Mouse (Mus musculus) midbrain, embryonic 16.5 days (tissue): ENCODE measurements around the gene Senp1. TPM values are rescaled to one million over a fixed set of nuclear protein-coding genes. Genes with fewer than 3 reads are reported as not detected.

Source experiments
- ATAC-seq: fragments of 200-750 bp; cut with Nextera tagmentation; 2 replicates; pipeline ENCODE4 v1.8.0; 2017; ENCODE audit warnings: moderate TSS enrichment
- H3K27ac ChIP-seq: fragments of 300-500 bp; sonication (generic); 2 replicates; pipeline ENCODE4 v1.5.1; 2014; ENCODE audit warnings: mild to moderate bottlenecking, low read length, mixed read lengths
- H3K27me3 ChIP-seq: fragments of 300-500 bp; sonication (generic); 2 replicates; pipeline ENCODE4 v1.6.1; 2014; ENCODE audit warnings: low read depth, low read length, mixed read lengths; ENCODE audit not compliant: control insufficient read depth, insufficient read depth
- H3K36me3 ChIP-seq: fragments of 300-500 bp; sonication (generic); 2 replicates; pipeline ENCODE4 v1.6.1; 2014; ENCODE audit warnings: mild to moderate bottlenecking, low read length, moderate library complexity, mixed read lengths; ENCODE audit not compliant: control insufficient read depth, insufficient read depth
- H3K4me1 ChIP-seq: fragments of 300-500 bp; sonication (generic); 2 replicates; pipeline ENCODE4 v1.6.1; 2014; ENCODE audit warnings: mild to moderate bottlenecking, low read length, mixed read lengths; ENCODE audit not compliant: control insufficient read depth, insufficient read depth
- H3K4me2 ChIP-seq: fragments of 300-500 bp; sonication (generic); 2 replicates; pipeline ENCODE4 v1.6.1; 2014; ENCODE audit warnings: mild to moderate bottlenecking, low read length, mixed read lengths
- H3K4me3 ChIP-seq: fragments of 300-500 bp; sonication (generic); 2 replicates; pipeline ENCODE4 v1.5.1; 2014; ENCODE audit warnings: low read depth, mild to moderate bottlenecking, low read length, moderate library complexity, mixed read lengths
- H3K9ac ChIP-seq: fragments of 300-500 bp; sonication (generic); 2 replicates; pipeline ENCODE4 v1.6.1; 2014; ENCODE audit warnings: low read depth, low read length, mixed read lengths
- H3K9me3 ChIP-seq: fragments of 300-500 bp; sonication (generic); replicated peaks from 2 replicates; pipeline ENCODE4 v1.6.1; 2014; ENCODE audit warnings: mild to moderate bottlenecking, low read length, mixed read lengths; ENCODE audit not compliant: control insufficient read depth, poor library complexity, severe bottlenecking
- WGBS: fragments of 180-500 bp; shearing (Covaris S2); extraction: QIAGEN DNeasy Blood & Tissue Kit; methylation state at CpG from one replicate; pipeline ENCODE4 v1.1.7; 2014; 5-methylcytosine and 5-hydroxymethylcytosine counted together
- polyA plus RNA-seq: library from polyadenylated mRNA; unstranded; fragments of >200 nt; fragmentation: Nextera tagmentation; extraction: Ambion mirVana; gene quantifications from 2 replicates; pipeline ENCODE4 v1.2.1, GENCODE M21; 2015

The Senp1 gene
- polyA plus RNA-seq, 1 experiment from 2014 or later, result 20.8 TPM

- no peaks in the 10 kb centered on the region for H3K27me3 ChIP-seq
- H3K4me2 ChIP-seq, result no peak overlapping the region
- ATAC-seq, result no peak
- peaks cover 49% of the 10 kb centered on the region for H3K36me3 ChIP-seq
- no peak overlapping the region for H3K9ac ChIP-seq
- no peaks in the 10 kb centered on the region for H3K4me1 ChIP-seq
- H3K9me3 ChIP-seq, result no peaks in the 10 kb centered on the region
- H3K4me3 ChIP-seq, result no peak overlapping the region
- 96% methylated on average over 5 of the region's 5 CpGs for WGBS
- no peak overlapping the region for H3K27ac ChIP-seq
These were observed 49.2 kb downstream of the Senp1 start for GRCm38 (mm10) chr15:98044387-98044786.

GRCm38 (mm10) chr15:98043967-98044366, 49.6 kb downstream of the Senp1 start:
- H3K36me3 ChIP-seq, result peaks cover 53% of the 10 kb centered on the region
- no peak for ATAC-seq
- H3K9me3 ChIP-seq, result no peaks in the 10 kb centered on the region
- no peak overlapping the region for H3K4me2 ChIP-seq
- no peaks in the 10 kb centered on the region for H3K4me1 ChIP-seq
- no peak overlapping the region for H3K27ac ChIP-seq
- no peaks in the 10 kb centered on the region for H3K27me3 ChIP-seq
- H3K9ac ChIP-seq, result no peak overlapping the region
- H3K4me3 ChIP-seq, result no peak overlapping the region
- WGBS, result 99% methylated on average over 6 of the region's 6 CpGs

- H3K4me2 ChIP-seq, result no peak overlapping the region
- no peak for ATAC-seq
- no peak overlapping the region for H3K4me3 ChIP-seq
- H3K27me3 ChIP-seq, result no peaks in the 10 kb centered on the region
- H3K27ac ChIP-seq, result no peak overlapping the region
- WGBS, result 90% methylated on average over 12 of the region's 12 CpGs
- H3K36me3 ChIP-seq, result peaks cover 48% of the 10 kb centered on the region
- H3K9ac ChIP-seq, result no peak overlapping the region
- H3K4me1 ChIP-seq, result no peaks in the 10 kb centered on the region
- no peaks in the 10 kb centered on the region for H3K9me3 ChIP-seq
These were observed 51.0 kb downstream of the Senp1 start for GRCm38 (mm10) chr15:98042508-98042907.

DNA sequence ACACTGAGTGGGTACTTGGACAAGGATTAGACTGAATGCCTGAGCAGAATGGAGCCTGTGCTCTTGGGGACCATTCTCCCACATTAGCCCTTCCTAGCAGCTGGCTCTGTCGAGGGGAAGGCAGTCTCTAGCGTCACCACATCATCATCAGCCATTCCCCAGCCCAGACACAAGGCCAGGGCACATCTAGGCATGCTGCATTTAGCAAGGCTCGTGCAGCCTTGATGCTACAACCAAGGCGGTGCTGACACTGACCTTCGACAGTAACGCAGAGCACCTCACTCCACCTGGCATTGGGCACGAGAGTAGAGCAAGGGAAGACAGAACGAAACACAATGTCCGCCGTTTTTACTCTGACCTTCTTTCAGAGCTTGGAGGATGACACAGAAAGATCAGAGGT, 53.9 kb downstream of the Senp1 start:
- Histone ChIP-seq H3K27ac (no peak overlapping the region), H3K9ac (no peak overlapping the region), H3K9me3 (no peaks in the 10 kb centered on the region), H3K36me3 (peaks cover 28% of the 10 kb centered on the region), H3K27me3 (no peaks in the 10 kb centered on the region), H3K4me3 (no peak overlapping the region), H3K4me1 (no peaks in the 10 kb centered on the region), H3K4me2 (no peak overlapping the region)
- WGBS, result 92% methylated on average over 10 of the region's 10 CpGs
- ATAC-seq, result no peak

DNA sequence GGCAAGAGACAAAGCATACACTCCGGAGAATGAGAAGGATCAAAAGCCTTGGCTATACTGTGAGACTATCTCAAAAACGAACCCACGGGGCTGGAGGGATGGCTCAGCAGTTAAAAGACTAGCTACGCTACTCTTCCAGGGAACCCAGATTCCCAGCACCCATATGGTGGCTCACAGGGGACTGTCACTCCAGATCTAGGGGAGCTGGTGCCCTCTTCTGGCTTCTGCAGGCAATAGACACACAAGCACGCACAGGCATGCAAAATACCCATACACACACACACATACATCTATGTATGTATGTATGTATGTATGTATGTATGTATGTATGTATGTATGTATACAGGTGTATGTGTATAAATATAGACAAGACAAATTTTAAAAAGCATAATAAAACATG, 57.0 kb downstream of the Senp1 start:
- H3K4me2 ChIP-seq, result no peak overlapping the region
- no peak overlapping the region for H3K4me3 ChIP-seq
- H3K9ac ChIP-seq, result no peak overlapping the region
- no peaks in the 10 kb centered on the region for H3K9me3 ChIP-seq
- H3K4me1 ChIP-seq, result no peaks in the 10 kb centered on the region
- no peak for ATAC-seq
- H3K27ac ChIP-seq, result no peak overlapping the region
- no peaks in the 10 kb centered on the region for H3K27me3 ChIP-seq
- 96% methylated on average over 5 of the region's 5 CpGs for WGBS
- 0 out of 2 replicates have a peak, but pooled peaks cover 14% of the 10 kb centered on the region for H3K36me3 ChIP-seq

DNA sequence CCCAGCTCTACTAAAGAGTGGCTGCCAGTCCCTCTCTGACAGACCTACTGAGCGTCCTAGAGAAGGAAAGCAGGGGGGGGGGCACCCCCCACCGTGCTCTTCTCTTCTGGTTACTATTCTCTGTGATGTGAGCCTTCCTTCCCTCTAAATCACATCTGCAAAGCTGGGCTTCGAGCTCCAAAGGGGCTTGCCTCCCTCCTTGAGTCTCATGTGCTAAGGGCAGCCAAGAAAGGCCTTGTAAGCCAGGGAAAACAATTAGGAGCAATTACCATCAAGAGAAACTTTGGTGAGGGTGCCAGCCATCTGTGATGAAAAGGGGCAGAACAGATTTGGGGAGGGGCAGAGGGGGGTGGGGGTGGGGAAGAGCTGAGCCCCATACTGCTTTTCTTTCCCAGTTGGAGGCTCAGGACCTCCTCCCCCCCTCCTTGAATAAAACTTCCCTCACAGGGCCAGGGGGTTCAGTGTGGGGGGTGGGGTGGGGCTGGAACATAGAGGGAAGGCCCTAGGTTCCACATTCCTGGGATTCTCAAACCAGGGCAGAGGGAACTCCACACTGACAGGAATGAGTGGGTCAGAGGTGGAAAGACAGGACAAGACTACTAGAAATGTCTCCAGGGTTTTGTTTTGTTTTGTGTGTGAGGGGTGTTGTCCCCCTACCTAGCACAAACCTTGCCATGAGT, 58.3 kb downstream of the Senp1 start:
- no peaks in the 10 kb centered on the region for H3K9me3 ChIP-seq
- no peak overlapping the region for H3K9ac ChIP-seq
- no peak overlapping the region for H3K27ac ChIP-seq
- 0 out of 2 replicates have a peak, but pooled peaks cover 13% of the 10 kb centered on the region for H3K36me3 ChIP-seq
- ATAC-seq, result no peak
- H3K4me2 ChIP-seq, result no peak overlapping the region
- no peaks in the 10 kb centered on the region for H3K27me3 ChIP-seq
- no peak overlapping the region for H3K4me3 ChIP-seq
- 13% methylated on average over 3 of the region's 3 CpGs for WGBS
- no peaks in the 10 kb centered on the region for H3K4me1 ChIP-seq

- H3K4me1 ChIP-seq, result no peaks in the 10 kb centered on the region
- 0 out of 2 replicates have a peak, but pooled peaks cover 2% of the 10 kb centered on the region for H3K36me3 ChIP-seq
- H3K4me2 ChIP-seq, result no peak overlapping the region
- no peak overlapping the region for H3K9ac ChIP-seq
- no peak for ATAC-seq
- no peak overlapping the region for H3K27ac ChIP-seq
- H3K4me3 ChIP-seq, result no peak overlapping the region
- no peaks in the 10 kb centered on the region for H3K9me3 ChIP-seq
- 75% methylated on average over 9 of the region's 9 CpGs for WGBS
- H3K27me3 ChIP-seq, result no peaks in the 10 kb centered on the region
These were observed 60.3 kb downstream of the Senp1 start for GRCm38 (mm10) chr15:98033233-98033748.

DNA sequence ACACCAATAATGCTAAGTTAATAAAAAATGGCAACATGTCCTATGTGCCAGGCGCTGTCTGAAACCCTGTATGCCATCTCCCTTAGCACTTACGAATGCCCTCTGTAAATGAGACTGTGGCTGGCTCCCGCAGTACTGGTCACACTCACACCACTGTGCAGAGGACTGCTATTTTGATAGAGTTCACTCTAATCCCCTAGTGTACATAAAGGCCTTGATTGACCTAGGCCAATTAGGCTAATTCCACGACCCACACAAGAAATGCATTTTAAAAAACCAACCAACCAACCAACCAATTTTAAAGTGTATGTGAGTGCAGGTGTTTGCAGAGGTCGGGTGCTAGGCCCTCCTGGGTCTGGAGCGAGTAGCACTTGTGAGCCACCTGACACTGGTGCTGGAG, 63.7 kb downstream of the Senp1 start:
- Histone ChIP-seq H3K36me3 (no peaks in the 10 kb centered on the region), H3K4me1 (peaks cover 10% of the 10 kb centered on the region), H3K27me3 (no peaks in the 10 kb centered on the region), H3K4me2 (no peak overlapping the region), H3K9ac (no peak overlapping the region), H3K4me3 (no peak overlapping the region), H3K27ac (no peak overlapping the region), H3K9me3 (no peaks in the 10 kb centered on the region)
- WGBS, result 70% methylated on average over 6 of the region's 6 CpGs
- no peak for ATAC-seq

DNA sequence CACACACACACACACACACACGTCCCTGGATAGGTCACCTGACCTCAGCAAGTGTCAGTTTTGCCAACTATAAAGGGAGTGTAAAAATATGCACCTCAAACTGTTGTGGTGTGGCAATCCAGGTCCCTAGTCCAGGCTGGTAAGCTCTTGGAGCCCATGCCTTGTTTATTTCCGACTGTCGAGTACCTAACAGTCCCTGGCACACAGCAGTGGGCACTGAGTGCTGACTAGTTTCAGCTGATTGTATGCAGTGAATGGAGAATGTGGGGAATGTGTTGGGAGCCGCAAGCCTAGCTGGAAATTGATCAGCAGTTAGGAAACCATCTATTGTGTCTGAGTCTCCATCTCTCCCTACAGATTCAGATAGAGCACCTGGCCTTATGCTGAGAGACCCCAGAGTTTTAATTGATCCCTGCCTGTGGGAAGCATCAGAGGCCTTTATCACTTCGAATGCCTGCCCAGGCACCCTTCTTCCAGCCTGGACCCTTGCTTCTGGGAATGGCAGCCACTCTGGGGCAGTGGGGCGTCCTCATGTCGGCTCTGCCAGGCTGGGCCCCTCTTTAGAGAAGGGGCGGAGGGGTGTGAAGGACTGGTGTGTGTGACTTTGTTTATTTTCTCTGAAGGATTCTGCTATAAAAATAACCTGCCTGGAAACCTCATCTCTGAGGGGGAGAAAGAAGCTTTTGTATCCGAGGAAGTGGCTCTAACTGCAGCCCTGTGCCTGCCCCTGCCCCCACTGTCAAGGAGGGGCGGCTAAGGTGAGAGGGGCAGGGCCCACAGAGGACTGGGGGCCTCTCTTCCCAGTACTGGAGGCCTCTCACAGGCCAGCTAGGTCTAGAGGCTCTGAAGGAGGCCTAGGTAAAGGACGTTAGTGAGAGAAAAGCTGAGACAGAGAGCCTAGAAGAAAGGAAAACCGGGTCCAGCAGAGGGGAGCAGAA, 66.3 kb downstream of the Senp1 start:
- Histone ChIP-seq H3K4me1 (peaks cover 10% of the 10 kb centered on the region), H3K36me3 (no peaks in the 10 kb centered on the region), H3K4me2 (no peak overlapping the region), H3K27me3 (no peaks in the 10 kb centered on the region), H3K9me3 (no peaks in the 10 kb centered on the region), H3K4me3 (no peak overlapping the region), H3K27ac (no peak overlapping the region), H3K9ac (0 out of 2 replicates have a peak overlapping the region, but pooled peaks have one; percentile 26)
- no peak for ATAC-seq
- 35% methylated on average over 12 of the region's 12 CpGs for WGBS
